Mouse (Mus musculus) thymus, adult 2 months (tissue): ENCODE results near the gene Cptp.

ENCODE experiments used
- CTCF ChIP-seq: fragments of 200-500 bp; IDR thresholded peaks from 2 replicates; pipeline ENCODE4 v1.5.1; 2012; ENCODE audit warnings: mild to moderate bottlenecking, control low read depth, low read length, moderate library complexity, borderline replicate concordance; ENCODE audit not compliant: control insufficient read depth, poor library complexity, insufficient read depth; ENCODE audit errors: extremely low read depth
- POLR2A ChIP-seq: fragments of 200-500 bp; IDR thresholded peaks from 2 replicates; pipeline ENCODE4 v1.6.1; 2012; ENCODE audit warnings: mild to moderate bottlenecking, low read length, control low read depth, moderate library complexity; ENCODE audit not compliant: control insufficient read depth, poor library complexity, insufficient read depth; ENCODE audit errors: extremely low read depth

GRCm38 (mm10) chr4:155863001-155863400, 6.2 kb downstream of the Cptp start, which contains the start of gene Tas1r3:
- TF ChIP-seq CTCF: no peak
- no peak for TF ChIP-seq POLR2A
